Mouse (Mus musculus): ENCODE measurements around the gene Inpp5e.
"Not testable (repeated sequence)": the region's sequence is repeated elsewhere in the genome, so short reads cannot be mapped to it uniquely, and the experiment has no call there.

Gene Inpp5e

GRCm38 (mm10) chr2:26417066-26417465 lies 8.1 kb upstream of the Inpp5e start:
- DNase-seq: no peak

GRCm38 (mm10) chr2:26410931-26411411 lies 2.0 kb upstream of the Inpp5e start:
- no peak for DNase-seq

- no peak for DNase-seq
Measured at GRCm38 (mm10) chr2:26410091-26410490, 1.1 kb upstream of the Inpp5e start.

GRCm38 (mm10) chr2:26409362-26409761 lies 359 bp upstream of the Inpp5e start:
- DNase-seq: no peak

GRCm38 (mm10) chr2:26403306-26403705 lies 5.7 kb downstream of the Inpp5e start:
- DNase-seq: no peak

- no peak for DNase-seq
Measured at GRCm38 (mm10) chr2:26402265-26402664, 6.7 kb downstream of the Inpp5e start.

- DNase-seq: no peak
Measured at GRCm38 (mm10) chr2:26401023-26401422, 8.0 kb downstream of the Inpp5e start.

- no peak for DNase-seq
Measured at GRCm38 (mm10) chr2:26400296-26400695, 8.7 kb downstream of the Inpp5e start.

- DNase-seq: no peak
Measured at GRCm38 (mm10) chr2:26399647-26400046, 9.4 kb downstream of the Inpp5e start.

GRCm38 (mm10) chr2:26398978-26399377 lies 10.0 kb downstream of the Inpp5e start:
- no peak for DNase-seq

- no peak for DNase-seq
Measured at GRCm38 (mm10) chr2:26391617-26392016, 17.4 kb downstream of the Inpp5e start.

GRCm38 (mm10) chr2:26390954-26391353 lies 18.0 kb downstream of the Inpp5e start:
- no peak for DNase-seq

GRCm38 (mm10) chr2:26389154-26389690 lies 19.8 kb downstream of the Inpp5e start, which contains the start of the genes Entr1 and Pmpca:
Gene Entr1, minus strand, starts transcription at chr2:26389316.
Gene Pmpca, plus strand, starts transcription at chr2:26389339.
- DNase-seq: peak; percentile 90

GRCm38 (mm10) chr2:26388682-26389153 lies 20.3 kb downstream of the Inpp5e start:
- no peak for DNase-seq

GRCm38 (mm10) chr2:26387713-26388112 lies 21.3 kb downstream of the Inpp5e start:
- DNase-seq: no peak

GRCm38 (mm10) chr2:26380871-26381270 lies 28.1 kb downstream of the Inpp5e start:
- DNase-seq: not testable (repeated sequence)

- peak; percentile 85 for DNase-seq
Measured at GRCm38 (mm10) chr2:26380131-26380771, 28.8 kb downstream of the Inpp5e start, which contains the start of gene Snapc4. Gene Snapc4, minus strand, starts transcription at chr2:26380653.

GRCm38 (mm10) chr2:26372396-26372795 lies 36.6 kb downstream of the Inpp5e start:
- no peak for DNase-seq

GRCm38 (mm10) chr2:26368572-26368971 lies 40.4 kb downstream of the Inpp5e start:
- DNase-seq: no peak

GRCm38 (mm10) chr2:26367911-26368310 lies 41.1 kb downstream of the Inpp5e start:
- no peak for DNase-seq

GRCm38 (mm10) chr2:26364738-26365465 lies 44.1 kb downstream of the Inpp5e start:
- peak; percentile 59 for DNase-seq

- no peak for DNase-seq
Measured at GRCm38 (mm10) chr2:26363481-26363880, 45.5 kb downstream of the Inpp5e start.

- DNase-seq: no peak
Measured at GRCm38 (mm10) chr2:26362991-26363390, 46.0 kb downstream of the Inpp5e start.

- DNase-seq: no peak
Measured at GRCm38 (mm10) chr2:26360772-26361171, 48.2 kb downstream of the Inpp5e start, which contains the start of gene Card9. Gene Card9, minus strand, starts transcription at chr2:26360918.
